Mouse (Mus musculus) bone marrow, adult 2 months (tissue): ENCODE measurements at regions not wholly inside any gene's neighbourhood (a gene's known extent, or its start where the extent isn't known, plus 50 kb on each side); places are given as distances from the start of the nearest gene placed in this dataset.

Source experiments
- CTCF ChIP-seq: fragments of 200-500 bp; IDR thresholded peaks from 2 replicates; pipeline ENCODE4 v1.5.1; 2011; ENCODE audit warnings: low read length, control low read depth; ENCODE audit not compliant: control insufficient read depth, insufficient read depth
- POLR2A ChIP-seq: fragments of 200-500 bp; IDR thresholded peaks from 2 replicates; pipeline ENCODE4 v1.6.1; 2011; ENCODE audit warnings: low read depth, mild to moderate bottlenecking, control low read depth, low read length, borderline replicate concordance; ENCODE audit not compliant: control insufficient read depth

- TF ChIP-seq CTCF, result no peak
- TF ChIP-seq POLR2A, result no peak
Measured at GRCm38 (mm10) chr15:59158760-59159159, 269.7 kb downstream of the Gm49356 start.
